ENCODE assay signal across 8 mouse cellular contexts in the genomic region with DNA sequence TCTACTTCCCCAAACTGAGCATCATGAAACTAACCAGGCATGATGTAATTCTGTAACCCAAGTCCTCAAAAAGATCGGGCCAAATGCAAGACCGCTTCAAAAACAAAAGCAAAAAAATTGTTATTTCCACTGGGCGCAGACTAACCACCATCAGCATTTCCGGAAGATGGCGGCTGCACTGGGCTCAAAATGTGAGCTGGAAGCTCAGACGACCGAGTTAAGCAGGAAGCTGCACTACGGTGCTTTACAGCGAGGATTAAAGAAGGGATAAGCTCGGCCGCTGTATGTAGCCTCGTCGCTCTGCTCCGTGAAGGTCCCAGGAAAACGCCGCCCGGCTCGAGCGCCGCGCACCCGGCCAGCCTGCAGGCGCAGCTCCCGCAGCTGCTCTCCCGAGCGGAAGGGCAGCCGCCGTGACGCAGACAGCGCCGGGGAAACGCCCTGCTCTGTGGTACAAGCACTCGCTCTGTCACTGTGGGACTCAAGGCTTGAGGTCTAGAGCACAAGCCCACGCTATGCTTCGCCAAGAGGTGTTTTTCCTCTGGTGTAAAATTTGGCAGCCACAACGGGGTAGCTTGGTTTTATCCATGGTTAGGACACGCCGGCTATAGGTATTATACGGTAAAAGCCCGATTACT. TPM values are rescaled to one million over a fixed set of nuclear protein-coding genes. Genes with fewer than 3 reads are reported as not detected.
A peak's percentile ranks its signal among the peaks of the same experiment; 100 is the strongest.
DNase-seq lines count a peak whose midpoint lies in the region; ATAC-seq lines count a peak whose summit lies in the region.

No protein-coding gene starts in this region.

- DNase-seq in adrenal gland, adult 18-20 months (ENCODE audit: low spot score in 2 of 2) = peak; percentile 79 to 83
- DNase-seq in embryo, embryonic 11 days = peak; percentile 87
- peak; percentile 83 to 87 for DNase-seq in gastrocnemius, postnatal 36 days
- DNase-seq in left cerebral cortex, postnatal 36 days (ENCODE audit: low spot score in 2 of 2) = peak; percentile 86 to 88
- DNase-seq in midbrain, embryonic 10.5 days (ENCODE audit: low spot score) = peak; percentile 82
- DNase-seq in right cerebral cortex, postnatal 36 days (ENCODE audit: low spot score in 2 of 2) = peak; percentile 76 to 85
- peak; percentile 78 to 83 for DNase-seq in urinary bladder, postnatal 4 days (ENCODE audit: low spot score in 2 of 2)

- H3K27ac ChIP-seq in intestine, embryonic 16.5 days (ENCODE audit: low read length) = peak overlapping the region; percentile 77
- peak overlapping the region; percentile 88 for H3K27ac ChIP-seq in midbrain, embryonic 10.5 days (replicated peaks)

- ATAC-seq in intestine, embryonic 16.5 days = peak; percentile 87

- under 1% methylated on average over 40 of the region's 40 CpGs for WGBS in intestine, embryonic 16.5 days
- WGBS in midbrain, embryonic 10.5 days = under 1% methylated on average over 40 of the region's 40 CpGs

- H3K9me3 ChIP-seq in intestine, embryonic 16.5 days (ENCODE audit: control insufficient read depth, low read length) = no peaks in the 10 kb centered on the region
- no peaks in the 10 kb centered on the region for H3K9me3 ChIP-seq in midbrain, embryonic 10.5 days (replicated peaks)

- peaks cover 42% of the 10 kb centered on the region for H3K4me1 ChIP-seq in intestine, embryonic 16.5 days (ENCODE audit: control insufficient read depth, insufficient read depth, low read length)
- peaks cover 82% of the 10 kb centered on the region for H3K4me1 ChIP-seq in midbrain, embryonic 10.5 days

- no peaks in the 10 kb centered on the region for H3K27me3 ChIP-seq in intestine, embryonic 16.5 days (replicated peaks; ENCODE audit: control insufficient read depth, insufficient read depth, low read length)
- no peaks in the 10 kb centered on the region for H3K27me3 ChIP-seq in midbrain, embryonic 10.5 days (ENCODE audit: low read depth, poor library complexity, severe bottlenecking)

- H3K4me2 ChIP-seq in intestine, embryonic 16.5 days (ENCODE audit: low read depth, low read length) = peak overlapping the region; percentile 71

- peak overlapping the region; percentile 73 for H3K9ac ChIP-seq in intestine, embryonic 16.5 days (ENCODE audit: low read depth, low read length)

- intact Hi-C loops in gastrocnemius, postnatal 36 days (cut with DNase I) = loop anchor here (2.0 to 5.0 kb wide), 2 partner anchors 15 to 54 kb away; no protein-coding TSS in a partner anchor
- intact Hi-C loops in left cerebral cortex, postnatal 36 days (cut with DNase I) = loop anchor here (2.0 kb wide), 1 partner anchor 15 kb away; no protein-coding TSS in a partner anchor

- H3K36me3 ChIP-seq in intestine, embryonic 16.5 days (ENCODE audit: control insufficient read depth, insufficient read depth, low read length) = 0 out of 2 replicates have a peak, but pooled peaks cover 4% of the 10 kb centered on the region
- H3K36me3 ChIP-seq in midbrain, embryonic 10.5 days = peaks cover 20% of the 10 kb centered on the region

- H3K4me3 ChIP-seq in intestine, embryonic 16.5 days (ENCODE audit: low read length) = peak overlapping the region; percentile 57
- peak overlapping the region; percentile 61 for H3K4me3 ChIP-seq in midbrain, embryonic 10.5 days

RNA-seq across cellular contexts. Expression of gene Kmt2e, which starts 16.0 kb away (rescaled TPM):
- total RNA-seq in adrenal gland, adult 18-20 months (2021) = 10 to 100 TPM; 58.3 to 69.8 TPM
- 10 to 100 TPM; 22.2 to 25.6 TPM for total RNA-seq in gastrocnemius, postnatal 36 days (2021)
- 74.6 and 83.1 TPM in 2 replicates for polyA plus RNA-seq in intestine, embryonic 16.5 days (2015; fragmentation: Nextera tagmentation; extraction: Ambion mirVana)
- total RNA-seq in left cerebral cortex, postnatal 36 days (2021) = 100 to 1,000 TPM in 1 of 2 experiments, 10 to 100 TPM in 1; 86.5 to 106 TPM
- 86.6 and 101 TPM in 2 replicates for polyA plus RNA-seq in midbrain, embryonic 10.5 days (2016; fragmentation: Nextera tagmentation; extraction: Ambion mirVana)

Comparison
In these comparisons a context has a peak if more than half of its experiments do, and no peak if none do; other contexts are left out.
1. Peak in every context shown above with its lines: DNase-seq, ATAC-seq, H3K4me3 ChIP-seq and H3K27ac ChIP-seq.